Mouse (Mus musculus) layer of hippocampus, postnatal 10 days (tissue): ENCODE data around the gene Ttc28. TPM values are rescaled to one million over a fixed set of nuclear protein-coding genes. Genes with fewer than 3 reads are reported as not detected.
A peak's percentile ranks its signal among the peaks of the same experiment; 100 is the strongest.
"Not testable (repeated sequence)": the region's sequence is repeated elsewhere in the genome, so short reads cannot be mapped to it uniquely, and the experiment has no call there.

ENCODE experiments used
- DNase-seq, 2 experiments: peaks; one replicate each; pipeline ENCODE4 v3.0.0; 2021; ENCODE audit warnings: low spot score in 2 of 2
- long read RNA-seq: library from polyadenylated mRNA; stranded (forward); transcript quantifications from one replicate; pipeline ENCODE4 v2.0.0, GENCODE M21; 2023
- total RNA-seq, 2 experiments: library from RNA; stranded (reverse); gene quantifications; 2 replicates each; pipeline ENCODE4 v1.2.3; 2021

Ttc28 gene
- 10 to 100 TPM; 29.6 to 32.7 TPM for total RNA-seq
- long read RNA-seq, full-length matches to known transcripts = 1 of 9 reads
- long read RNA-seq, partial matches to known transcripts = 4 of 9 reads
- long read RNA-seq, other reads (novel, unspliced or antisense) = 4 of 9 reads

- DNase-seq = peak; percentile 91 to 95
Measured at GRCm38 (mm10) chr5:110879584-110880374, at the start of gene Ttc28. Gene Ttc28 (plus strand): TSS chr5:110879803.

- DNase-seq = no peak
Measured at GRCm38 (mm10) chr5:110831036-110831720, 48.4 kb upstream of the Ttc28 start.

GRCm38 (mm10) chr5:110835959-110836358 is 43.6 kb upstream of the Ttc28 start:
- DNase-seq = peak; percentile 66 to 78

- not testable (repeated sequence) for DNase-seq
Measured at GRCm38 (mm10) chr5:110838016-110838415, 41.6 kb upstream of the Ttc28 start.

- DNase-seq = no peak
Measured at GRCm38 (mm10) chr5:110839038-110839677, 40.4 kb upstream of the Ttc28 start.

- DNase-seq = peak; percentile 98
Measured at GRCm38 (mm10) chr5:110839678-110840365, 39.8 kb upstream of the Ttc28 start, which contains the start of the genes Hscb and Chek2. Gene Hscb (minus strand): TSS chr5:110839777. Gene Chek2 (plus strand): TSS chr5:110839979.

- DNase-seq = peak; percentile 41 to 53
Measured at GRCm38 (mm10) chr5:110840465-110840864, 39.1 kb upstream of the Ttc28 start.

GRCm38 (mm10) chr5:110841046-110841862 is 38.3 kb upstream of the Ttc28 start:
- no peak for DNase-seq

- no peak for DNase-seq
Measured at GRCm38 (mm10) chr5:110852990-110853389, 26.6 kb upstream of the Ttc28 start.

- DNase-seq = no peak
Measured at GRCm38 (mm10) chr5:110857091-110857490, 22.5 kb upstream of the Ttc28 start.

- peak; percentile 30 to 40 for DNase-seq
Measured at GRCm38 (mm10) chr5:110859013-110859650, 20.5 kb upstream of the Ttc28 start.

- DNase-seq = no peak
Measured at GRCm38 (mm10) chr5:110860445-110860844, 19.2 kb upstream of the Ttc28 start.

- no peak for DNase-seq
Measured at GRCm38 (mm10) chr5:110868460-110868859, 11.1 kb upstream of the Ttc28 start.

GRCm38 (mm10) chr5:110869242-110869669 is 10.3 kb upstream of the Ttc28 start:
- peak in 1 of 2 experiments; percentile 30 for DNase-seq

GRCm38 (mm10) chr5:110873160-110873559 is 6.4 kb upstream of the Ttc28 start:
- no peak for DNase-seq

- DNase-seq = no peak
Measured at GRCm38 (mm10) chr5:110874711-110875110, 4.9 kb upstream of the Ttc28 start.

- no peak for DNase-seq
Measured at GRCm38 (mm10) chr5:110875286-110875685, 4.3 kb upstream of the Ttc28 start.

GRCm38 (mm10) chr5:110877666-110878505 is 1.7 kb upstream of the Ttc28 start:
- DNase-seq = no peak

GRCm38 (mm10) chr5:110878526-110878925 is 1.1 kb upstream of the Ttc28 start:
- DNase-seq = not testable (repeated sequence)
